Mouse (Mus musculus): ENCODE measurements around the gene Tex38. TPM values are rescaled to one million over a fixed set of nuclear protein-coding genes. Genes with fewer than 3 reads are reported as not detected.

Gene Tex38
- not detected for total RNA-seq (2023)

DNA sequence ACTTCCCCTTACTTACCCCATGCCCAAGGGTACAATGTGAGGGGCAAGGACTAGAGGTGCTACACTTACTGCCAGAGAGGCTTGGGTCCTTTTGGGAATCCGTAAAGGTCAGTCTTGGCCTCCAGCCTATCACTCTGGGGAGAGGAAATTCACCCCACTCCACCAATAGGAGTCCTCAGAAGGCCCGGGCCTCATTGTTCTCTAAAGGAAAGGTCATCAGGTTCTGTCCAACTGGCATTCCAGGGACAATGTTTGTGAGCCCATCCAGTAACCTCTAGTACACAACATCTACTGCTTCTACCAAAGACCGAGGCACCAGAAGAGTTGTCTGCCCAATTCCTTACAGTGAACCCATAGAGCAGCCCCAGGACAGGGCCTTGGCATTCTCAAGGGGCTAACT lies at the start of gene Tex38:
Gene Tex38, minus strand, starts transcription at position 101 of the 400 bp plus-strand sequence.

DNA sequence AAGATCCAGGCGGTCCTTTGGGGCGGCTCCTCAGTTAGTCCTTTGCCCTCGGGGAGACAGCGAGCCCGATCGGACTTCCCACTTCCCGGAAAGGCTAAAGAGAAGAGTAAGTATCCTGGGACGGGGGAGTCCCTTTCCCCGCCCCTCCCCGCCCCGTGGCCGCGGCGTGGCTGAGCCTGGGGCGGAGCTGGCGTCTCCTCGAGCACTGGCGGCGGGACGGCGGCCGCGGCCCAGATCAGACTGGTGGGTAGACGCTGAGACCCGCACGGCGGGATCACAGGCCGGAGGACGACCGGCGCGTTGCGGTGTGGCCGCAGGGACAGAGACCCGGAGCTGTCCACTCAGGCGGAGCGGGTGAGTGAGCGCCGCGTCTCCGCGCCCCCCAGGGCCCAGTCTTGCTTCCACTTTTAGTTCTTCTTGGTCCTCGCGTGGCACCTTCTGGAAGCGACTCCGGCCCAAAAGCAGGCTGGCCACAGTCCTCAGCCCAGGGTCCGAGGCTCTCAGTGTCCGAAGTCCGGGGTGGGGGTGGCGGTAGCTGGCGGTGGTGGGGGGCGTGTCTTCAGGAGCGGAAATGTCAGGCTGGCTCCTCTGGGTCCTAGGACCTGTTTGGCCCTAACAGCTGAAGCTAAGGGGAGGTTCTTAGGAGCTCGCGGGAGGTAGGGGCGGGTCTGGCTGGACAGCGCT lies 47.2 kb upstream of the Tex38 start, which contains the start of gene Mob3c:
Gene Mob3c, plus strand, starts transcription at position 205 of the 684 bp plus-strand sequence.

DNA sequence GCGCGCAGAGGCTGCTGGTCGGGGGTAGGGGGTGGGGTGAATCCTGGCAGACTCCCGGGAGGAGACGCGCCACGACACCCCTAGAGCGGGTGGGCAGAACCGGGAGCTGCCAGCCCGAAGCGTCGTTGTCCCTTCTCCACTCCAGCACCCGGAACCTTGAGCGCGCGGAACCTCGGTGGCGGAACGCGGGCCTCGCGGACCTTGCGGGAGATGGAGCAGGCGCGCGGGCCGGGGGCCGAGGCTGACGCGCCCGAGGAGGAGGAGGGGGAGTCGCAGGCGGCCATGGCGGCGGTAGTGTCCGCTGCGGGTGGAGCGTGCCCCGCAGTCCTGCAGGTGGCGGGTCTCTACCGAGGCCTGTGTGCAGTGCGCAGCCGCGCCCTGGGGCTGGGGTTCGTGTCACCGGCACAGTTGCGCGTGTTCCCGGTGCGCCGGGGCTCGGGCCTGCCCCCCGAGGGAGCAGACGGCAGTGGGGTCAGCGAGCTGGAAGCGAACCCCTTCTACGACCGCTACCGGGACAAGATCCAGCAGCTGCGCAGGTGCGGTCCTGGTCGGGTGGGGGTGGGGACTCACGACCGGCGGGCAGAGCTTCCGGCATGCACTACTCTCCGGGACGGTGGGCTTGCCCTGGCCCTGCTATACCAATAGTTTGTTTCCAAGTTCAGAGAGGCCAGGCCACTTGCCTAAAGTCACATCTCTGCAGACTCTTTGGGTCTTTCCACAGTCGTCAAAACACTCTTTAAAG lies 4.1 kb upstream of the Tex38 start, which contains the start of gene Atpaf1:
Gene Atpaf1, plus strand, starts transcription at position 44 of the 742 bp plus-strand sequence.

DNA sequence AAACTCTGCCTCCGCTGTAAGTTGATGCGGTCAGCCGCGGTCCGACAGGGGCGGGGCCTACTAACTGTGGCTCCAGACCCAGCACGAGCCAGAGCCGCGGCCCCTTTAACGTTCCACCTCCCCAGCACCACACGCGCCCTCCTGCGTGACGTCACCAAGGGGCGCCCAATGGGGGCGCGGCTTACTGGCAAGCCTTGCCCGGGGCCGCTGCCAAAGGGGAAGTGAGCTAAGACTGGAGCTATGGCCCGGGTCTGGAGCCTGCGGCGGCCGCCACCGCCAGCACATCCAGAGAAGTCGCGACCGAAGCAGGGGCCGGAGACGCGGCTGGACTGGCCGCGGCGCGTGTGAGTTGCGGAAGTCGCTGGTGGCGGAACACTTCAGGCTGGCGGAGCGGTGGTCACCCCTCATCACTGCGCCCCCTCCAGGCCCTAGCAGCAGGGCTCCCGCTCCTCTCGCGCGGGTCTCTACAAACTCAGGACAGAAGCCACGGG lies 43.2 kb downstream of the Tex38 start, which contains the start of gene Efcab14:
Gene Efcab14, plus strand, starts transcription at position 194 of the 491 bp plus-strand sequence.

Other genes starting within 250 kb of the Tex38 start
- gene Cyp4a31, start 217.4 kb downstream of the Tex38 start, total RNA-seq (2023), result not detected
- gene Cyp4a32, start 180.0 kb downstream of the Tex38 start, total RNA-seq (2023), result not detected
- not detected for gene Cyp4b1, start 133.3 kb downstream of the Tex38 start, total RNA-seq (2023)
- gene Efcab14, start 43.3 kb downstream of the Tex38 start, total RNA-seq (2023), result 32.8 TPM
- gene Atpaf1, start 3.8 kb upstream of the Tex38 start, total RNA-seq (2023), result 13.9 TPM
- 21.5 TPM for gene Mob3c, start 47.1 kb upstream of the Tex38 start, total RNA-seq (2023)
- 53.9 TPM for gene Mknk1, start 58.2 kb upstream of the Tex38 start, total RNA-seq (2023)
- gene Kncn, start 103.4 kb upstream of the Tex38 start, total RNA-seq (2023), result 0.65 TPM
- gene 6430628N08Rik, start 109.6 kb upstream of the Tex38 start, total RNA-seq (2023), result not detected
- not detected for gene Dmbx1, start 158.9 kb upstream of the Tex38 start, total RNA-seq (2023)
- 160 TPM for gene Faah, start 236.9 kb upstream of the Tex38 start, total RNA-seq (2023)